Mouse (Mus musculus) cortical plate, adult 2 months (tissue): Measurements from ENCODE around the gene Rbpms2. TPM values are rescaled to one million over a fixed set of nuclear protein-coding genes. Genes with fewer than 3 reads are reported as not detected.

ENCODE experiments used
- H3K27ac ChIP-seq: fragments of 200-500 bp; 2 replicates; pipeline ENCODE4 v1.5.1; 2012; ENCODE audit warnings: low read length, control low read depth, inconsistent platforms; ENCODE audit not compliant: insufficient read depth
- H3K4me1 ChIP-seq: fragments of 200-500 bp; 2 replicates; pipeline ENCODE4 v1.6.1; 2011; ENCODE audit warnings: low read length; ENCODE audit not compliant: control insufficient read depth, insufficient read depth
- H3K4me3 ChIP-seq: fragments of 200-500 bp; 2 replicates; pipeline ENCODE4 v1.5.1; 2011; ENCODE audit warnings: mild to moderate bottlenecking, low read length, control low read depth; ENCODE audit not compliant: insufficient read depth
- CTCF ChIP-seq: fragments of 200-500 bp; IDR thresholded peaks from 2 replicates; pipeline ENCODE4 v1.5.1; 2011; ENCODE audit warnings: mild to moderate bottlenecking, control low read depth, low read length; ENCODE audit not compliant: insufficient read depth; ENCODE audit errors: extremely low read depth
- POLR2A ChIP-seq: fragments of 200-500 bp; IDR thresholded peaks from 2 replicates; pipeline ENCODE4 v1.6.1; 2011; ENCODE audit warnings: mild to moderate bottlenecking, low read length, control low read depth; ENCODE audit not compliant: insufficient read depth; ENCODE audit errors: extremely low read depth
- polyA plus RNA-seq: library from polyadenylated mRNA; depleted of rRNA; stranded (reverse); fragments of >200 nt; gene quantifications from 2 replicates; pipeline ENCODE4 v1.2.3, GENCODE M21; 2012

The Rbpms2 gene
- polyA plus RNA-seq, 1 experiment, result 4.9 TPM

DNA sequence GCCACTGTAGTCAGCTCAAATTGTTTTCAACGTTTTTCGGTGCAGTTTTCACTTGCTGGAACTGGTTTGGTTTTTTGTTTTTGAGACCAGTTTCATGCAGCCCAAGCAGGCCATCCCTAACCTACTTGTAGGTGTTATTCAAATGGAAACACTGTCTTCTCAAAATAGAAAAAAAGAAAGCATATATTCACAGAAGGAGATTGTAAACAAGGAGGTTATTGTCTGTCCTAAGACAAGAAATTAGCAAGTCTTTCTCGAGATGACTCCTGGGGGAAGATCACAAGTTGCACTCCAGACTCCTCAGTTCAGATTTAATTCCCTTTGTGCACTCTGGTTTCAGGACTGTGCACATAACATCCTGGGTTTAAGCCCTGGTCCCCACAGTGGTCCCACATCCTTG is 10.1 kb upstream of the Rbpms2 start:
- Histone ChIP-seq H3K4me3 (no peak overlapping the region), H3K4me1 (no peaks in the 10 kb centered on the region), H3K27ac (no peak overlapping the region)
- no peak for TF ChIP-seq POLR2A
- no peak for TF ChIP-seq CTCF

DNA sequence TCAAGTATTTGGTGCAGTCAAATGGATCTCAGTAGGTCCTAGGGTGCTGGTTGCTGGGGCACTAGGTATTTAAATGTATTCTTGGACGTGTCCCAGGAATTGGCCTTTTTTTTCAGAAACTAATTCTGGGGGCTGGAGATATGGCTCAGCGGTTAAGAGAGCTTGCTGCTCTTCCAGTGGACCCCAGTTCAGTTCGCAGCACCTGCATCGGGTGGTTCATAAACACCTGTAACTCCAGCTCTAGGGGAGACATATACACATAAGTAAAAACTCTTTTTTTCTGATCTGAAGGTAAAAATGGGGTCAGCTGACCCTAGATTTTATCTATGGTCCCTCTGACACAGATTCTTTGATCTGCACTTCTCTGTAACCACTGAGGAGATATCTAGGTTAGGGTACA is 8.3 kb upstream of the Rbpms2 start:
- Histone ChIP-seq H3K4me1 (no peaks in the 10 kb centered on the region), H3K4me3 (no peak overlapping the region), H3K27ac (no peak overlapping the region)
- TF ChIP-seq CTCF (no peak), POLR2A (no peak)

DNA sequence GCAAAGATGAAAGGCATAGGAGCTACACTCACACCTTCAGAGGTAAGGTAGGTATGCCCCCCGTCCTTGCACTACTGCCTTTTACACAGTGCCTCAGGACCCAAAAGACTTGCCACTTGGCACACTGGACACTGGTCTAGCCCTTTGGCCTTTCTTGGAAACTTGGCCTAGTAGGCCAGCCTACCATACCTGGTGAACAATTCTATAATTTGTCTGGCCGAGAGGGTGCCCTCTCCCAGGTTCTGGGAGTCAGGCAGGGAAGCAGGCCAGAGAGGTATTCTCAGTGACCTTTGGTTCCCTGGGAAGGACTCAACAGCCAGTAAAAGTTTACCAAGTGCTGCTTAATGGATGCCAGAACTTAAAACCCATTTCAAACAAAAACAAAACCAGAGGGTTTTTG is 7.8 kb upstream of the Rbpms2 start:
- no peak overlapping the region for H3K4me3 ChIP-seq
- no peak overlapping the region for H3K27ac ChIP-seq
- H3K4me1 ChIP-seq, result no peaks in the 10 kb centered on the region
- TF ChIP-seq POLR2A (no peak), CTCF (no peak)

DNA sequence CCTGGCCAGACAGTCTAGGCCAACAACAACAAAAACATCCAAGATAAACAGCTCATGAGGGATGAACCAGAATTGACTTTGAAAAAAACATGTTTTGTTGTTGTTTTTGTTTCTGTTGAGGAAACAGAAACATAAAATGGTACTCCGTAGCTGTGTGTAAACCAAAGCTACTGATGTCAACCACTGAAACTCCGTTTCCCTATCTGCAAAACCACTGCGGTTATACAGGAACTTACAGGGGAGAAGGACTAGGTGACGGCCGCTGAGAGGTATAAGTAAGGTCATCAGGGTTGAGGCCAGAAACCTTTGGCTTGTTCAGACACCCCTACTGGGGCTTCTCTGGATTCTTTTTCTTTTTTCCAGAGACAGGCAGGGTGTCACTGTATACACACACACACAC is 6.6 kb upstream of the Rbpms2 start:
- Histone ChIP-seq H3K27ac (no peak overlapping the region), H3K4me1 (no peaks in the 10 kb centered on the region), H3K4me3 (no peak overlapping the region)
- TF ChIP-seq POLR2A (no peak), CTCF (no peak)

DNA sequence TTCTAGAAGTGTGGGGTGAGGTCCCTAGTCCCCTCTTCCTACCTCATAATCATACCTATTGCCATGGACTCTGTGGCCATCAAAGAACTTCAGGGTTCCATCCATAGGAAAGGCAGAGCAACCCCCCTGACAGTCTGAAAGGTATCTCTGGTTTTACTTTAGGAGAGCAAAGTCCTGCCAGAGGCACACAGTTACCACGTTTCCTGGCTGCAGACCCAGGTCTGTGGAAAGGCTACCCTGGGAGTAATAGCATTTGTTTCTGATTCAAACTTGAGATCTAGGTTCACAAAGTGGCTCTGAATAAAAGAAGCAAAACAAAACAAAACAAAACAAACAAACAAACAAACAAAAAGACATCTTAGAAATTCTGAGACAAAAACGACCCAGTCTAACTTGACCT is 5.2 kb upstream of the Rbpms2 start:
- Histone ChIP-seq H3K27ac (no peak overlapping the region), H3K4me1 (no peaks in the 10 kb centered on the region), H3K4me3 (no peak overlapping the region)
- TF ChIP-seq POLR2A (no peak), CTCF (no peak)

DNA sequence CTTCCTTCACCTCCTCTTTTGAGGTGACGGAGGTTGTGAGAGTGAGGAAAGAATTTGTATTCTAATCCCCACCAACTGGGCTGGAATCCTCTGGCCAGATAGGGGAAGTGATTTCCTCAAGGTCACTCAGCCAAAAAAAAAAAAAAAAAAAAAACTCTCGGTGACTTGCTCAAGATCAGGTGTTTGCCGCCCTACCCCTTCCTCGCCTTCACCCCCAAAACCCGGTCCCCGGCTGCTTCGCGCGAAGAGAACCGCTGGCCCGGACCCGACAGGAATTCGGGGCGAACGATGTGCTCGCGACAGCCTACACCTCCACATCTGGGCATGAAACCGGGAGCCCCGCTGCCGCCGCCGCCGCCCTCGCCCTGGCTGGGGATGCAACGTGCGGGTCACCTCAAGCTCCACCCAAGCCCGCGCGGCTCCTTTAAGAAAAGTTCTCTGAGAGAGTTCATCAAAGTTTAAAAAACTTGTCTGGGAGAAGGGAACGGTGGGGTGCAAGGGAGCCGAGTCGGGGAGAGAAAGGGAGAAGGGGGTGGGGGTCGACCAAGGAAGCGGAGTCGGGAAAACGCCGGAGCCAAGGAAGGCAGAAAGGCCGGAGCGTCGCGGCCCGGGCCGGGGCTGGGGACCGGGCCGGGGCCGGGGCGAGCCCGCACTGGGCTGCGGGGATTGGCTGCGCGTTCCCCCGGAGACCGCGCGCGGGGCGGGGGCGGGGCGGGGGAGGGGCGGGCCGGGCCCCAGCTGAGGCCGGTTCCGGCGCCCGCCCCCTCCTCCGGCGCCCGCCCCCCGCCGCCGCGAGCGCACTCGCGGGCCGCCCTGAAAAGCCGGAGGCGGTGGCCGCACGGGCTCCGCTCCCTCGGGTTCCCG is 551 bp downstream of the Rbpms2 start:
- TF ChIP-seq CTCF (no peak), POLR2A (no peak)

DNA sequence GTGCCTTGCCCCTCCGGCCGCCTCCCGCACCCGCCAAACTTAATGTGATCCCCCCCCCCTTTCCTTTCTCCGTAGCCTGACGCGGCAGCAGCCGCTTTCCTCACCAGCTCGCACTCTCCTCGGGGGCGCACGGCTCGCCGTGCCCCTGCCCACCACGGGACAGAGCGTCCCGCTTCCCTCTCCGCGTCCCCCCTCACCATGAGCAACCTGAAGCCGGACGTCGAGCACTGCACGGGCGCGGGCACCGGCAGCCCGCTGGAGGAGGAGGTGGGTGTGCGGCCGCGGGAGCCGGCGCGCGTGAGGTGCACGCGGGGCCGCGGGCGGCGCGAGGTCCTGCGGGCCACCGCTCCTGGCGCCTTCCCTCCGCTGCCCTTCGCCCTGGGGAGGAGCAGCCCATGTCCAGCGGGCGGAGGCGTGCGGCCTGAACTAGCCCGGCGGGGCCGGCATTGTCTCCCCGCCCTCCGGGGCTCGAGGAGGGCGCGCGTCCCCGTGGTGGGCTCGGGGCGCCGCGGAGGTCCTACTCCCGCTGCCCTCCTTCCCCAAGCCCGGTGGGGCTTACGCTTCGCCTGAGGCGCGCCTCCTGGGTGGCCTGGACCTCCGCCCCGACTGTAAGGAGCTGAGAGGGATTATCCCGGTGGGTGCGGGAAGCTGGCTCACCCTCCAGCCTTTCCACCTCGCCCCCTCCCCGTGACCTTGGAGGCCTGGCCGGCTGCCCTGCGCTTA is 1.3 kb downstream of the Rbpms2 start:
- Histone ChIP-seq H3K4me3 (peak overlapping the region; percentile 54), H3K27ac (no peak overlapping the region)
- TF ChIP-seq POLR2A (no peak), CTCF (no peak)

More for the DNA sequence above, 551 bp downstream of the Rbpms2 start:
- no peak overlapping the region for H3K27ac ChIP-seq
- H3K4me1 ChIP-seq, result no peaks in the 10 kb centered on the region; the same call in 1 of the 2 replicates
- peak overlapping the region; percentile 54 for H3K4me3 ChIP-seq

DNA sequence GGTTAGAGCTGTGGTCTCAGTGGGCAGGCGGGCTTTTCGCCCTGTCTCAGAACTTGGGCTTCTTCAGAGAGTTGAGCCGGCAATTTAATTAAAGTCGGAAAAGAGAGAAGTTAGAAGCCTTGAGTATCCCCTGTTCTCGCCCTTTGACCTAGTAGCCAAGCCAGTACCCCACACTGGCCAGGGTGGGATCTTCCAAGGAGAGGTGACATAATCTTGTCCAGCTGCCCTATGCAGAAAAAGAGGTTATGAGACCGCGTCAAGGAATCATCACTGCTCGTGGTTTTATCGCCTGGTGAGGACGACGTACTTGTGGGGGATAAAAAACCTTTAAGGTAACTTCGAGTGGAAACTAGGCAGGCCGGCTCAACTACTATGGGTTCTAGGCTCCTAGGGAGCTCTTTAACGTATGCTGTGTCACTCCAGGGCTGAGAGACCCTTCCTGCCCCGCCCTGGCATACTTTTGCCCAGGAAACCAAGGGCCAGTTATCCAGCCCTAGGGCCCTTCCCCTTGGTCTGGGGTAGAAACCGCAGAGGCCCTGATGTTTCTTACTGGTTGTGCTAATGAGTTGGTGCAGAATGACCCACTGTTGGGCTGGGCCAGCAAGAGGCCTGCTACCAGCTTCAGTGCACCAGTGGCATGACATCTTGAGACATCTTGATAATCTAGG is 2.0 kb downstream of the Rbpms2 start:
- Histone ChIP-seq H3K4me3 (peak overlapping the region; percentile 54; the same call in 1 of the 2 replicates), H3K4me1 (no peaks in the 10 kb centered on the region; the same call in 1 of the 2 replicates), H3K27ac (no peak overlapping the region)
- TF ChIP-seq POLR2A (no peak), CTCF (no peak)

More for the DNA sequence above, 1.3 kb downstream of the Rbpms2 start:
- H3K4me1 ChIP-seq, result no peaks in the 10 kb centered on the region; the same call in 1 of the 2 replicates

DNA sequence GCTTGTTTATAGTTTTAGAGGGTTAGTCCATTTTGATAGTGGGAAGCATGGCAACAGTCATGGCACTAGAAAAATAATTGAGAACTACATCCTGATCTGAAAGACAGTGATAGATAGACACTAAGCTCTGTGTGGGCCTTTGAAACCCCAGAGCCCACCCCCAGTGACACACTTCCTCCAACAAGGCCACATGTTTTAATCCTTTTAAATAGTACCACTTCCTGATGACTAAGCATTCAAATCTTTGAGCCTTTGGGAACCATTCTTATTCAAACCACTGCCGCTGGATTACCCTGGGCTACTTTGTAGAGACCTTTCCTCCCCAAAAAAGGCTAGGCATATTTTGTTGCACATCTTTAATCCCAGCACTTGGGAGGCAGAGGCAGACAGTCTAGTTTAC is 6.3 kb downstream of the Rbpms2 start:
- Histone ChIP-seq H3K27ac (no peak overlapping the region), H3K4me3 (no peak overlapping the region), H3K4me1 (no peaks in the 10 kb centered on the region; the same call in 1 of the 2 replicates)
- no peak for TF ChIP-seq CTCF
- TF ChIP-seq POLR2A, result no peak
